Mouse (Mus musculus): Measurements from ENCODE around the gene 1700023F06Rik.
"Not testable (repeated sequence)": the region's sequence is repeated elsewhere in the genome, so short reads cannot be mapped to it uniquely, and the experiment has no call there.

1700023F06Rik gene

GRCm38 (mm10) chr11:103222718-103223117 lies 14.4 kb upstream of the 1700023F06Rik start:
- DNase-seq (ENCODE audit: low spot score in 2 of 2): not testable (repeated sequence)

- DNase-seq (ENCODE audit: low spot score in 2 of 2): no peak
These were observed 13.1 kb upstream of the 1700023F06Rik start for GRCm38 (mm10) chr11:103221437-103221836.

- no peak for DNase-seq (ENCODE audit: low spot score in 2 of 2)
These were observed 11.6 kb upstream of the 1700023F06Rik start for GRCm38 (mm10) chr11:103219995-103220394.

- DNase-seq (ENCODE audit: low spot score in 2 of 2): no peak
These were observed 10.9 kb upstream of the 1700023F06Rik start for GRCm38 (mm10) chr11:103219259-103219658.

GRCm38 (mm10) chr11:103218517-103218901 lies 10.2 kb upstream of the 1700023F06Rik start:
- DNase-seq (ENCODE audit: low spot score in 2 of 2): no peak

GRCm38 (mm10) chr11:103217790-103218516 lies 9.6 kb upstream of the 1700023F06Rik start, which contains the start of gene Spata32:
Gene Spata32, minus strand, starts transcription at chr11:103218432.
- DNase-seq (ENCODE audit: low spot score in 2 of 2): peak; percentile 24 to 61

GRCm38 (mm10) chr11:103215355-103215754 lies 7.0 kb upstream of the 1700023F06Rik start:
- no peak for DNase-seq (ENCODE audit: low spot score in 2 of 2)

GRCm38 (mm10) chr11:103213712-103214111 lies 5.4 kb upstream of the 1700023F06Rik start:
- no peak for DNase-seq (ENCODE audit: low spot score in 2 of 2)

GRCm38 (mm10) chr11:103210291-103210690 lies 1.9 kb upstream of the 1700023F06Rik start:
- no peak for DNase-seq (ENCODE audit: low spot score in 2 of 2)

GRCm38 (mm10) chr11:103206203-103206602 lies 2.2 kb downstream of the 1700023F06Rik start:
- no peak for DNase-seq (ENCODE audit: low spot score in 2 of 2)

GRCm38 (mm10) chr11:103202376-103202775 lies 6.0 kb downstream of the 1700023F06Rik start:
- no peak for DNase-seq (ENCODE audit: low spot score in 2 of 2)

GRCm38 (mm10) chr11:103201664-103202063 lies 6.7 kb downstream of the 1700023F06Rik start:
- DNase-seq (ENCODE audit: low spot score in 2 of 2): no peak

- DNase-seq (ENCODE audit: low spot score in 2 of 2): no peak
These were observed 9.2 kb downstream of the 1700023F06Rik start for GRCm38 (mm10) chr11:103198911-103199803.

GRCm38 (mm10) chr11:103198339-103198738 lies 10.0 kb downstream of the 1700023F06Rik start:
- DNase-seq (ENCODE audit: low spot score in 2 of 2): no peak

- DNase-seq (ENCODE audit: low spot score in 2 of 2): no peak
These were observed 11.0 kb downstream of the 1700023F06Rik start for GRCm38 (mm10) chr11:103197340-103197739.

- DNase-seq (ENCODE audit: low spot score in 2 of 2): no peak
These were observed 12.7 kb downstream of the 1700023F06Rik start for GRCm38 (mm10) chr11:103195656-103196055.

GRCm38 (mm10) chr11:103195236-103195635 lies 13.1 kb downstream of the 1700023F06Rik start:
- no peak for DNase-seq (ENCODE audit: low spot score in 2 of 2)

GRCm38 (mm10) chr11:103193825-103194168 lies 14.6 kb downstream of the 1700023F06Rik start:
- DNase-seq (ENCODE audit: low spot score in 2 of 2): no peak

- no peak for DNase-seq (ENCODE audit: low spot score in 2 of 2)
These were observed 15.2 kb downstream of the 1700023F06Rik start for GRCm38 (mm10) chr11:103192956-103193824.

- DNase-seq (ENCODE audit: low spot score in 2 of 2): no peak
These were observed 16.0 kb downstream of the 1700023F06Rik start for GRCm38 (mm10) chr11:103192230-103192955.

- DNase-seq (ENCODE audit: low spot score in 2 of 2): peak in 1 of 2 experiments; percentile 74
These were observed 23.5 kb downstream of the 1700023F06Rik start for GRCm38 (mm10) chr11:103184891-103185290.

Measured in spleen, postnatal 10 days (tissue).